Mouse (Mus musculus) heart, adult 2 months (tissue): ENCODE measurements at regions not wholly inside any gene's neighbourhood (a gene's known extent, or its start where the extent isn't known, plus 50 kb on each side); places are given as distances from the start of the nearest gene placed in this dataset.

Source experiments
- CTCF ChIP-seq: fragments of 200-600 bp; IDR thresholded peaks from 2 replicates; pipeline ENCODE4 v1.8.1; 2022; ENCODE audit warnings: antibody characterized with exemption, mild to moderate bottlenecking, moderate library complexity
- EP300 ChIP-seq: fragments of 200-500 bp; IDR thresholded peaks from 2 replicates; pipeline ENCODE4 v1.6.1; 2011; ENCODE audit warnings: low read depth, low read length, control low read depth; ENCODE audit not compliant: insufficient read depth

GRCm38 (mm10) chr2:133432141-133432813 is 119.7 kb upstream of the Bmp2 start:
- no peak for TF ChIP-seq EP300
- no peak for TF ChIP-seq CTCF
